Mouse (Mus musculus): Measurements from ENCODE around the gene Gm21885. TPM values are rescaled to one million over a fixed set of nuclear protein-coding genes. Genes with fewer than 3 reads are reported as not detected.
A peak's percentile ranks its signal among the peaks of the same experiment; 100 is the strongest.
"Not testable (repeated sequence)": the region's sequence is repeated elsewhere in the genome, so short reads cannot be mapped to it uniquely, and the experiment has no call there.

Gene Gm21885
- total RNA-seq (2021) = not detected
- long read RNA-seq, experiment 1 = 0 reads
- long read RNA-seq, experiment 2 = 0 reads

- peak; percentile 34 to 57 for DNase-seq
Measured at GRCm38 (mm10) chr11:94281199-94282181, at the start of gene Gm21885. Gm21885 (plus strand) TSS chr11:94281873.

- no peak for DNase-seq
Measured at GRCm38 (mm10) chr11:94233405-94233804, 48.3 kb upstream of the Gm21885 start.

GRCm38 (mm10) chr11:94234380-94234779 lies 47.3 kb upstream of the Gm21885 start:
- no peak for DNase-seq

- DNase-seq = no peak
Measured at GRCm38 (mm10) chr11:94234857-94235256, 46.8 kb upstream of the Gm21885 start.

GRCm38 (mm10) chr11:94236074-94236473 lies 45.6 kb upstream of the Gm21885 start:
- peak; percentile 62 to 79 for DNase-seq

GRCm38 (mm10) chr11:94238786-94239185 lies 42.9 kb upstream of the Gm21885 start:
- no peak for DNase-seq

GRCm38 (mm10) chr11:94239706-94240105 lies 42.0 kb upstream of the Gm21885 start:
- DNase-seq = no peak

- DNase-seq = peak; percentile 42 to 45
Measured at GRCm38 (mm10) chr11:94242760-94243421, 38.8 kb upstream of the Gm21885 start.

- DNase-seq = no peak
Measured at GRCm38 (mm10) chr11:94243422-94244180, 38.1 kb upstream of the Gm21885 start.

GRCm38 (mm10) chr11:94244385-94244784 lies 37.3 kb upstream of the Gm21885 start:
- no peak for DNase-seq

GRCm38 (mm10) chr11:94245955-94246788 lies 35.5 kb upstream of the Gm21885 start, which contains the start of gene Wfikkn2:
Wfikkn2 (minus strand) TSS chr11:94246005.
- no peak for DNase-seq

- DNase-seq = no peak
Measured at GRCm38 (mm10) chr11:94246789-94247061, 34.9 kb upstream of the Gm21885 start.

- no peak for DNase-seq
Measured at GRCm38 (mm10) chr11:94253156-94253555, 28.5 kb upstream of the Gm21885 start.

GRCm38 (mm10) chr11:94253691-94254090 lies 28.0 kb upstream of the Gm21885 start:
- peak; percentile 33 to 47 for DNase-seq

GRCm38 (mm10) chr11:94255733-94256132 lies 25.9 kb upstream of the Gm21885 start:
- DNase-seq = no peak

GRCm38 (mm10) chr11:94257987-94258386 lies 23.7 kb upstream of the Gm21885 start:
- no peak for DNase-seq

- DNase-seq = no peak
Measured at GRCm38 (mm10) chr11:94259814-94260213, 21.9 kb upstream of the Gm21885 start.

- DNase-seq = no peak
Measured at GRCm38 (mm10) chr11:94261585-94262370, 19.9 kb upstream of the Gm21885 start.

GRCm38 (mm10) chr11:94265134-94265785 lies 16.4 kb upstream of the Gm21885 start:
- DNase-seq = peak; percentile 74 to 86

GRCm38 (mm10) chr11:94266155-94266554 lies 15.5 kb upstream of the Gm21885 start:
- not testable (repeated sequence) for DNase-seq

All from adrenal gland, postnatal 36 days (tissue).